34 mouse cellular contexts compared by ENCODE assay signal in genomic region chr2:152259739-152260138, GRCm38 (mm10).
"Had no signal": no experiment of that assay in that cellular context is flagged by ENCODE, and none has a peak within 500 bp of the region (broad histone marks: within the 10 kb centered on the region; RNA-seq: fewer than 3 reads in every experiment).

No protein-coding gene starts in this region.

- H3K4me2 ChIP-seq: heart, embryonic 12.5 days; heart, embryonic 13.5 days; heart, embryonic 15.5 days; hindbrain, embryonic 12.5 days; hindbrain, embryonic 13.5 days; hindbrain, embryonic 14.5 days; hindbrain, embryonic 15.5 days; intestine, embryonic 15.5 days; kidney, embryonic 15.5 days had no signal

- DNase-seq: heart, postnatal 10 days; heart, postnatal 14 days; heart, postnatal 36 days; heart, postnatal 4 days; kidney, adult 11 months; kidney, adult 18-20 months; kidney, adult 2 months; kidney, adult 8-10 months; kidney, adult 9 months; kidney, postnatal 10 days; kidney, postnatal 14 days; kidney, postnatal 25 days; kidney, postnatal 36 days; kidney, postnatal 4 days; layer of hippocampus, adult 9-11 months; layer of hippocampus, postnatal 36 days had no signal

- ATAC-seq: hindbrain, embryonic 16.5 days; hindbrain, postnatal 0 days; inflammation-experienced regulatory T-cells, adult 6 months; intestine, embryonic 15.5 days; intestine, embryonic 16.5 days; intestine, postnatal 0 days had no signal

- H3K27ac ChIP-seq: heart, embryonic 13.5 days; heart, embryonic 15.5 days; hindbrain, embryonic 10.5 days; hindbrain, embryonic 12.5 days; hindbrain, embryonic 13.5 days; hindbrain, embryonic 14.5 days; hindbrain, embryonic 15.5 days; hindbrain, postnatal 0 days; intestine, embryonic 15.5 days; kidney, embryonic 15.5 days; kidney, postnatal 0 days; layer of hippocampus, adult 2 months; left cerebral cortex, adult 2 months had no signal

- H3K4me1 ChIP-seq: heart, embryonic 12.5 days; heart, embryonic 13.5 days; heart, embryonic 15.5 days; hindbrain, embryonic 10.5 days; hindbrain, embryonic 12.5 days; hindbrain, embryonic 13.5 days; hindbrain, embryonic 15.5 days; intestine, embryonic 15.5 days; kidney, embryonic 15.5 days had no signal

- H3K9ac ChIP-seq: heart, embryonic 12.5 days; heart, embryonic 13.5 days; heart, embryonic 15.5 days; hindbrain, embryonic 12.5 days; hindbrain, embryonic 13.5 days; hindbrain, embryonic 14.5 days; hindbrain, embryonic 15.5 days; intestine, embryonic 15.5 days; kidney, embryonic 15.5 days had no signal

- H3K27me3 ChIP-seq: heart, embryonic 12.5 days; heart, embryonic 13.5 days; heart, embryonic 15.5 days; hindbrain, embryonic 12.5 days; hindbrain, embryonic 13.5 days; hindbrain, embryonic 15.5 days; intestine, embryonic 15.5 days; kidney, embryonic 15.5 days had no signal

- H3K9me3 ChIP-seq: heart, embryonic 12.5 days; heart, embryonic 13.5 days; heart, embryonic 15.5 days; hindbrain, embryonic 10.5 days; hindbrain, embryonic 12.5 days; hindbrain, embryonic 13.5 days; hindbrain, embryonic 15.5 days; intestine, embryonic 15.5 days; kidney, embryonic 15.5 days had no signal

- H3K4me3 ChIP-seq: heart, embryonic 12.5 days; heart, embryonic 13.5 days; heart, embryonic 15.5 days; hindbrain, embryonic 10.5 days; hindbrain, embryonic 12.5 days; hindbrain, embryonic 13.5 days; hindbrain, embryonic 15.5 days; intestine, embryonic 15.5 days; kidney, embryonic 15.5 days; layer of hippocampus, adult 2 months; left cerebral cortex, adult 2 months had no signal
